Mouse (Mus musculus): ENCODE data around the gene Ppp1r14b.

- TF ChIP-seq POLR2A (IDR thresholded peaks at IDR 0.05; ENCODE audit: control insufficient read depth, extremely low read depth, insufficient read depth, low read length, poor library complexity) (no peak), CTCF (IDR thresholded peaks at IDR 0.05; ENCODE audit: borderline replicate concordance, control insufficient read depth, extremely low read depth, insufficient read depth, low read length, poor library complexity) (no peak)
Observed at GRCm38 (mm10) chr19:6925307-6925573, 49.5 kb upstream of the Ppp1r14b start, which contains the start of gene Catsperz.
